Mouse (Mus musculus) CD4-positive naive resting alpha-beta T cell, adult 57 days (primary cell): Measurements from ENCODE around the gene Fry. TPM values are rescaled to one million over a fixed set of nuclear protein-coding genes. Genes with fewer than 3 reads are reported as not detected.

Experiments used
- total RNA-seq: library from RNA; stranded (reverse); gene quantifications from one replicate; pipeline ENCODE4 v1.2.4, GENCODE M21; 2023

Gene Fry
- 69.3 TPM for total RNA-seq

DNA sequence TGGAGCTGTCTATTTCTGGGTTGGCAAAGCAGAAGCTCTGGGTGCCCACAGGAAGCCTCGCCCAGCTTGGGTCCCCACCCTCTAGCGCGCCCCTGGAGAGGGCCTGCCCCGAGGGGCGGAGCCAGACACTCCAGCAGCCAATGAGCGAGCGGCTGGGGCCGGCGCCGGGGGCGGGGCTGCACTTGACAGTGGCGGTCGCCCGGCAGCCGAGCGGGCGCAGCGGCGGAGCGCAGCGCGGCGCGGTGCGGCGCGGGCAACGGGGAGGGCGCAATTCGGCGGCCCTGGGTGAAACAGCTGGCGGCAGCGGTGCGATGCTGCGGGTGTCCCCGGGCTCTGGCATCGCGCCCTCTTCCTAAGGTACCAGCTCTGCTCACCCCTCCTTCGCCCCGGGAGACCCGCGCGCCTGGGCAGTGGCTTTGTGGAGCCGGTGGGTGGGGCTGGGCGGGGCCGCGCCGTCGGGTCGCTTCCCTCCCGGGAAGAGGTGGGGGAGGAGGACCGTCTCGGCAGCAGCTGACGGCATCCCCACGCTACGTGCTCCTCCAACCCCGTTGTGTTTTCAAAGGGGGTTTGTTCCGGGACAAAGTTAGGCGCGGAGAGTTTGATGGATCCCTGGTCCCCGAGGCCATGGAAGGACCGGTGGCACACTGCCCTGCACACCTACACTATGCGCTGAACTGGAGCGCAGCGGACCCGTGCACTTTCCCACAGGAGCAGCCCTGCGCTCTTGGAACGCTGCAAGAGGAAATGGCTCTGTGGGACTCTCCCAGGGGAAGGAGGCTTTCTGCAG lies at the start of gene Fry:
Gene Fry (plus strand): TSS at position 191 of the 787 bp plus-strand sequence.

DNA sequence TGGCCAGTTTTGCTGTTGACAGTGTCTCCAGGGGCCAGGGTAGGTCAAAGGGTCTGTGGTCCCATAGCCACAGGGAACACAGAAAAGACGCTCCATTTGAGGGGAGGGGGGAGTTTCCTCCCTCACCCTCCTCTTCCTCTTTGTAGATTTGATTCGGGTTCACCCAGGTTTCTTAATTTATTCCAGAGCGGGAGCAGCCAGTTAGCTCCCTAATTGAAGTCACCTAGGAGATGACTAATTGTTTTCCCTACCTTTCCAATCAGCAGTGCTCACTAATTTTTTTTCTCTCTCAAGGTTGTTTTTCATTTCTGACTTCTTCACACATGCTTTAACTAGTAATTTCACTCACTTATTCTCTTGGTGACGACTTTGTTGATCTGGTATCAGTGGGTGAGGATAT lies 399.6 kb downstream of the Fry start, which contains the start of gene Zar1l:
Gene Zar1l (minus strand): TSS at position 101 of the 400 bp plus-strand sequence.

DNA sequence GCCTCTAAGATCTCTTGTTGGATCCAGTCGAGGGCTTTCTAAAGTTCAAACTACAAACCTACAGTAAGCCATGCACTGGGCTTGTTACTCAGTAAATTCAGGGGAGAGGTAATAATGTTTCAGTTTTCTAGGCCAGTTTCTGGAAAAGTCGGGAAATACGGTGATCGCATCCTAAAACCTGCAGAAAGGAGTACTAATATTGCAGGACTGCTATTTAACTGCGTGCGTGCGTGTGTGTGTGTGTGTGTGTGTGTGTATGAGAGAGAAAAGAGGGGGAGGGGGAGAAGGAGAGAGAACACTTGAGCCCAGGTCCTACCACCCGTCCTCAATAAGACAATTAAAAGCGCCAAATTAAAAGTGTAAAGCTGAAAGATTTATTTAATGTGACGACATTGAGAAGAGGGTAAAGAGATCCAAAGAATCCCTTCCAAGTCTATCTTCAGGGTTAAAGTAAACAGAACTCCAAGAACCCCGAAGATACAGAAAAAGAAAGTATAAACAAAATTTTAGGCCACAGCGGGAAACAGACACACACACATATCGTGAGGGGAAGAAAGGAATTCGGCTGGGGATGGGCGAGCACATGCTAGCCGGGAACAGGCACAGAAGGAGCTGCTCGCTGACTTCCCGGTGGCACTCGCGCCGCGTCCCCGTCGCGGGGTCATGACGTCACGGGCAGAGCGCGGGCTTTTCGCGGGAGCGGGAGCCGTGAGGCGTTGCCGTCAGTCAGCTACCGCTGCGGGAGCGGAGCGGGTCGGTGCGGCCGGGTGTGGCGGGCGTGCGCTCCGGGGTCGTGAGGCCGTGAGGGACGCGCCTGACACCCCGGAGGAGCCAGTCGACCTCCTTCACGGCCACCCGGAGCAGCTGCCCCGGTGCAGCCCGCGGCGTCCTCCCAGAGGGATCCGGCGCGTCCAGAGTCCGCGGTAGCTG lies 403.8 kb downstream of the Fry start, which contains the start of gene Brca2:
Gene Brca2 (plus strand): TSS at position 694 of the 930 bp plus-strand sequence.

Other genes with a start within 250 kb of the Fry start
- gene Rxfp2, start 100.0 kb upstream of the Fry start, total RNA-seq = not detected